Mouse (Mus musculus): Measurements from ENCODE around the gene Prpf19. TPM values are rescaled to one million over a fixed set of nuclear protein-coding genes. Genes with fewer than 3 reads are reported as not detected.

The Prpf19 gene
- 100 to 1,000 TPM; 207 to 211 TPM for total RNA-seq (2021)
- long read RNA-seq, experiment 1, transcript Prpf19-201 (16 exons, 2,134 nt): major isoform, 6 of 13 reads
- long read RNA-seq, experiment 1, partial matches to known transcripts: 6 of 13 reads
- long read RNA-seq, experiment 1, other reads (novel, unspliced or antisense): 1 of 13 reads
- long read RNA-seq, experiment 2, full-length matches to known transcripts: 5 of 12 reads
- long read RNA-seq, experiment 2, partial matches to known transcripts: 7 of 12 reads
- long read RNA-seq, experiment 2, other reads (novel, unspliced or antisense): 0 of 12 reads

DNA sequence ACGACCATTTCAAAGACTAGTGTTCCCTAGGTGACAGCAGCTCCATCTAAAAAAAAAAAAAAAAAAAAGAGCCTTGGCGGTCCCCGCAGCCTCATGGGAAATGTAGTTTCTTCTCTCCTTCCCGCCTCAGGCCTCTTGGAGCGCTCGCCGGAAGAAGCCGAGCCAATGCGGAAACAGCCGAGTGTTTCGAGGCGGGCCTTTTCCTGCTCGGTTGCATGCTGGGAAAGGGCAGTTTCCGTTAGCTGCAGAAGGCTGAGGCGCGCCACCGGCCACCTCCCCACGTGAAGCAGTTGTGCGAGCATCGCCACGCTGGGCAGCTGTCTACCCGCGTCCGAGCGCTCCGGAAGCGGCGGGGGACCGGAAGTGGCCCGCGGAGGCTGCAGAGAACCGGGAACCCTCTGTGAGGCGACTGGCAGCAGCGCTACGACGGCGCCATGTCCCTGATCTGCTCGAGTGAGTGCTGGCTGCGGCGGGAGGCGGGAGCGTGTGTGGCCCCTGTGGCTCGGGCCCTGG lies at the start of gene Prpf19:
Prpf19 (plus strand) TSS at position 216 of the 513 bp plus-strand sequence.
- DNase-seq (ENCODE audit: low spot score in 2 of 2): peak; percentile 99 to 100

DNA sequence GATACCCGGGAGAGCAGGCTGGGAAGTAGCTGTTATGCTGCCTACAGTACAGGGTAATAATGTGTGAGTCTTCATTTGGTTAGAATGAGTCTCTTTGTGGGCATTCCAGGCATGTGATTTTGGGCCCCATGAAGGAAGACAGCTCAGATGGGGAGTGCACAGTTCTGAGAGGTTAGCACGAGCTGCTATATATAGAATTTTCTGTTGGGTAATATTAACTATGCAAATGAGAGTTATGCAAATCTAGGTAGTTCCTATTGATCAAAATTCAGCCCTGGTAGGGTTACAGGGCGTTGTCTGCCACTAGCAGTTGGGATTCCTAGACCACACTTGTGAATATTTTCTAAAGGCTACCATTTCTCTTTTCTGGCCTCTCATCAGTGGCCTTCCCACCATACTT lies 49.6 kb upstream of the Prpf19 start:
- no peak for DNase-seq (ENCODE audit: low spot score in 2 of 2)

DNA sequence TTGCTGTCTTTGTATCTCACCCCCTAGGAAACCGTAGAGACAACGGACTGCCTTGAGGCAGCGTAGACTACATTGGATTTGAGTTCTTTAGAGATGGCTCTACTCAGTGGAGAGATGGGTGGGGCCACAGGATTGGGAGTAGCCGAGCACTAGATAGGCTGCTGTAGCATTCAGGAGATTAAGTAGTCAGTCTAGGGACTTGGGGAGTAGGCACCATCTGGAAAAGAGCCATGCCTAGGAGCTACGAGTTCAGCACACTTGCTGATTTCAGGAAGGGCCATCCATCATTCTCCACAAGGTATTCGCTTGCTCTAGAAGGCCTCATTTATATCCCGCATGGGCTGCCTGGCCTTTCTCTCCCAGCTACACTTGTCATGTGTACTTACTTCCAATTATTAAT lies 48.9 kb upstream of the Prpf19 start:
- DNase-seq (ENCODE audit: low spot score in 2 of 2): no peak

DNA sequence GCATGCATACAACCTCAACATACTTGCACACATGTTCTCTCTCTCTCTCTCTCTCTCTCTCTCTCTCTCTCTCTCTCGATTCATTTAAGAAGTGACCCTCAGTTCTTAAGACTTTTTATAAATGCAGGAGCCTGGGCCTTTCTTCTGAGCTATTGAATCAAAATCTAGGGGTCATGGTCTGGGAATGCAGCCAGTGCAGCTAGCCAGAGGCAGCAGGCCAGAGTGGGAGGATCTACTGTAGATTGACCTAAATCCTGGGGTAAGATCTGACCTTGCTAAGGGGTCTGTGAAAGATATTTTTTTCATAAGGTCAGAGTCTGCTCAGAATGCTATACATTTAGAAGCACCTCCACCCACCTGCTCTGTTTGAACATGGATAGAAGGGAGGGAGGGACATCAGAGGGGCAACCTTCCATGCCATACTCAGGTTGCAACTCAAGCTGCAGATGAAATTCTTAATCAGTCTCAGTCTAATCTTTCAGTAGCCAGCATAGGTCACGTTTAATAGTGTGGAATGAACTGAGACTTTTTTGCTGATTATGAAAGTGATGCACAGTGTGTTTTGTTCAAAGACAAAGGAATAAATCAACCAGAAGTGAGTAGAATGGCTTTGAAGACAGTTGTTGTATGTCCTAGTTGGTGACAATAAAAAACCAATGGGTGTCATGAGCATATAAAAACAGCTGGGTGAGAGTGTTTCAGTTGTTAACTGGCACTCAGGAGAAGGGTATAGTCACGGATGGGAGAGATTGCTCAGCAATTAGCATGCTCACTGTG lies 47.5 kb upstream of the Prpf19 start:
- DNase-seq (ENCODE audit: low spot score in 2 of 2): no peak

DNA sequence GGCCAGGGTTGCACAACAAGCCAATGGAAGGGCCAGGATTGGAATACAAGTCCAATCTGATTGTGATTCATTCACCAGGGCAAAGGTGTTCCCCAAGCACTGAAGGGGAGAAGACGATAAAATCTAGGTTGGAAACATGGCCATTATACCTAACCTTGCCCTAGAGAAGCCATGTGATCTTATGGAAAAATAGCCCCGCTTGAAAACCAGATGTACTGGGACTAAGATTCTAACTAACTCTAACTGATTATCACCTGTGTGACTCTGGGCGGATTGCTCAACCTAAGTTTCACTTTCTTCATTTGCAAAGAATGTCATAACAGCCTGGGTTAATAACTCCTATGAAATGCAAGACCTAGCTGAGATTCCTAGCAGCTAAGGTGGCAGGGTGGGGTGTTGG lies 39.6 kb upstream of the Prpf19 start:
- DNase-seq (ENCODE audit: low spot score in 2 of 2): no peak

DNA sequence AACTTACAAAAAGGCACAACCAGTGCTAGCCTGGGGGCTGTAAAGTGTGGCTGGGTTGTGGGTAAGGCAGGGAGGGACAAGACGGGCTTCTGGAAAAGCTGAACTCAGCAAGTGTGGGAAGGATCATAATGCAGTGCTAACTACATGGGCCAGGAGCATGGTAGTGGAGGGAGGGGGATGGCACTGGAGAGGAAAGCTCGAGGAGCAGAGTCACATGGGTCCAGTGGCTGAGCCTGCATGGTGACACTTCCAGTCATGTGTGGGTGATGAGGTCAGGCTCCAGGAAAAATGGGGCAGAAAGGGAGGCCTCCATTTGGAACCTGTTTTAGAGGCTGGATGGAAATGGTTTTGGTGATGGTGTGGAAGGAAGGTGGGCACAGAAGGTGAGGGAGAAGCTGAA lies 38.5 kb upstream of the Prpf19 start:
- no peak for DNase-seq (ENCODE audit: low spot score in 2 of 2)

DNA sequence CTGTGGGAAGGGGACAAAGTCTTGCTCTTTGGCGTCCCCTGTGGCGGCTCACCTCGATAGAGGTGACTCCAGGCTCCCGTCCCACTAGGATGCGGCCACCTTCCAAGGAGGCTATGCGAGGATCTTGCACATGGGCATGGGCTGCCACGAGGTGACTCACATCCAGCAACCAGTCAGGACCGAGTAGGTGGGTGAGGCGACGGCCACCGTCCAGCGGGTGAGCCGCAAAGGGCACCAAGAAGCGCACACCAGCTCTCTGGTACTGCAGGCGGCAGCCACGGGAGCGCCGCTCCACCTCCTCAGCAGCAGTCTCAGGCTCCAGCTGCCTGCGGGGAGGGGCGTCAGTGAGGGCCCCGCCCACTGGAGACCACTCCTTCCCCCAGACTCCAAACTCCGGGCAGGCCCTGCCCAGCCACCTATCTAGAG lies 34.9 kb upstream of the Prpf19 start:
- DNase-seq (ENCODE audit: low spot score in 2 of 2): no peak

DNA sequence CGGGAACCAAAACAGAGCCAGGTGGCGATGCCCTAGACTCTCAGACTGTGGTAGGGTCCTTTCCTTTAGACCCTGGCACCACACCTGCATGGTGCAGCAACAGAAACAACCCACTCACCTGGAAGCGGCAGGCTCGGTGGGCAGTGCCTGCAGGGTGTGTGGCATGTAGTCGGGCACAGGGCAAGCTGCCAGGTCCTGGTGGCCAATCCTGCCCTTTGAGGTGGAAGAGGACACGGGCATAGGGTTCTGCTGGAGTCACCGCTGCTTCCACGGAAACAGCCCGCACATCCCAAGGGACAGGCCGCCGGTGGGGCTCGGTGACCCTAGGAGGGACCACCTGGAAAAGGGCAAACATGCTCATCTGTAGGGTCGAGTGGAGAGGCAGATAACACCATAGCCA lies 28.7 kb upstream of the Prpf19 start:
- no peak for DNase-seq (ENCODE audit: low spot score in 2 of 2)

DNA sequence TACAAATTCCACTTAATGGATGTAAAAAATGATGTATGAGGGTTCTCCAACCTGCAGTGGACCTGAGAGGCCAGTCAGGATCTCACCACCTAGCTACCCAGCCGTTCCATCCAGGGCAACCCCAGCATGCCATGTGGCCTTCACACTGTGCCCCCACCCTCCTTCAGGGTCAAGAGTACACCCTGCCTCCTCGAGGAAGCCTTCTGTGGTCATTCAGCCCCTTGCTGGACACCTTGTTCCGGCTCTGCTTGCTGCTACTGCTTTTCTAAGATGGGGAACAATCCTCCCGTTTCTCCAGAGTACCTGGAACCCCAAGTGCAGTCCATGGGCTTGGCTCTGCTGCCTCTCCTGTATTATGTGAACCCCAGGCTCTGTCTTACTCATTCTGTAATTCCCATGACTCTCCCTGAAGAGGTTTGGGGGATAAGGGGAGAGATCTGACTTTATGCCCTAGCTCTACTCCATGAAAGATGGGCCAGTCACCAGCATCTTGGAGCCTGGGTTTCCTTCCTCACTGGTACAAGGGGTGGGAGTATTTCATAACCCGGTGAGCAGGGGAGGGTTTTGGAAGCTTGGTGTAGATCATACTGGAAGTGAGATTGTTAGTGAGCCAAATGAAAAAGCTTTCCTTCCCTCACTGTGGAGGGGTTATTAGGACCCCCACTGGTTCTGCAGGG lies 26.9 kb upstream of the Prpf19 start:
- peak in 1 of 2 experiments; percentile 29 for DNase-seq (ENCODE audit: low spot score in 2 of 2)

DNA sequence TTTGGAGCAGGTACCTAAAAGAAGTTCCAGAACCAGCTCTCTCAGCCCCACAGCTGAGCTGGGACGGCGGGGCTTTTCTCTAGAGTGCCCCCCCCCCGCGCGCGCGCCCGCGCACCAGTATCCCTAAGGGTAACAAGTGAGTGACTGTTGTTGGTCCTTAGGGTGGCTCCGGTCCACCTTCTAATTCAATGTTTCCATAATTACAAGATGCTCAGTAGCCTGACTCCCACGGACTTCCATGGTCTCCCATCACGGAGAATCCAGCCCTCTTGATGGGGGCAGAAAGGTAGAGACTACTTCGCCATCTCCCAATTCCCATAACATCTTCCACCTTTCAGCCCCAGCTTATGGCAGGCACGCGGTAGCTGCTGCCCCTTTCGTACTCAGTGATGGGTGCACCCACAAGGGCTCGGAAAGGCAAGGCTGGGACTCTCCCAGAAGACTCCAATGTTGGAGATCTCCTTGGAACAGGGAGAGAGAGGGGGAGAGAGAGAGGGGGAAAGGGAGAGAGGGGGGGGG lies 26.3 kb upstream of the Prpf19 start:
- DNase-seq (ENCODE audit: low spot score in 2 of 2): peak in 1 of 2 experiments; percentile 38

DNA sequence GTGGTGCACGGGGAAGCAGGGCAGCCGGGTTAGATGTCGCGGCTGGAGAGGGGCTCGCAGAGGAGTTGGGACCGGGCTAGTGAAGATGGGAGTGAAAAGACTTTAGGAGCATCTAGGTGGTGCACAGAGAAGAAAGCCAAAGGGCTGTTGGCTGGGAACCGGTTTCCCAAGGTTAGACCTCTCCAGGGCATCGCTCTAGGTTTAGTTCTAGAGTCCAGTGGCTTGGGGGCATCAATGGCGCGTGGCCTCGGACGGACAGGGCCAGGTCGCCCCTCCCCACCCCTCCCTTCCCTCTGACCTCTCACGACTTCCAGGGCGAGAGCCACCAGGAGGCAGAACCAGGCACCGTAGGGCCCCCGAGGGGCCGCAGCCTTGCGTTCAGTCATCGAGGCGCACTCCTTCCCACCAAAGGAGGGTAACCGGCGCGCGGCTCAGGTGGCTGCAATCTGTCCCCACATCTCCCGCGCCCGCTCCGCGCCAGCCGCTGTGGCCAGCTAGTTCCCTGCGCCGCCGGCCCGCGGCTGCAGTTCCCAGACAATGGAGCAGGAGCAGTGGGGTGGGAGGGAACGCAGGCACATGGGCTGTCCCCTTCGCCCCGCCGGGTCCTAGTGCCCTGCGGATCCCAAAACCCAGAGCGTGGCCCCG lies 25.7 kb upstream of the Prpf19 start:
- DNase-seq (ENCODE audit: low spot score in 2 of 2): peak; percentile 89 to 93

DNA sequence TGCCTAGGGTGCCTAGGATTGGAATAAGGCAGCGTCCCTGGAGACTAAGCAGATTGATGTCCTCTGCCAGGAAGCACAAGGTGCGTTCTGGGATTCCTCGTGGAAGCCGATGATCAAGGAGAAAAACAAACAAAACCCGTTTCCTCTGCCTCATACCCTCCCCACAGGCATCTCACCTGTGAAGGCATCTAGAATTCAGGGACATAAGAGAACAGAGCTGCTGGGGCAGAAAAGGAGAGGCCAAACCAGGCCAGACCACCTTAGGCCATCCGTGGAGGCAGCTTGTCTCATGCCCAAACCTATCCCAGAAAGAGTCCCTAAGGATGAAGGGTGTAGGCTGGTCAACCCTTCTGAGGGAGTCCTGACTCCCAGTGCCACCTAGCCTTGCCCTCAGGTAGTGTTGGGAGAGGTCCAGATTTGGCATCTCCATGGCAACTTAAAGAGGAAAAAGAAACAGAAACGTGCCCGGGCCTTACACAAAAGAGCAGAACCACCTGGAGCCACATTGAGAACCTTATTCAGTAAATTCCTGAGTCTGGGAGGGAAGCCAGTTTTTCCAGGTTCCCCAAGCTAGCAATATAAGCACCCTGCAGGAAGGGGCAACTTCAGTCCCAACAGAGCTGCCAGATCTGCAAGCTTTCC lies 25.0 kb upstream of the Prpf19 start, which contains the start of gene Tmem132a:
Tmem132a (minus strand) TSS at position 55 of the 642 bp plus-strand sequence.
- no peak for DNase-seq (ENCODE audit: low spot score in 2 of 2)

DNA sequence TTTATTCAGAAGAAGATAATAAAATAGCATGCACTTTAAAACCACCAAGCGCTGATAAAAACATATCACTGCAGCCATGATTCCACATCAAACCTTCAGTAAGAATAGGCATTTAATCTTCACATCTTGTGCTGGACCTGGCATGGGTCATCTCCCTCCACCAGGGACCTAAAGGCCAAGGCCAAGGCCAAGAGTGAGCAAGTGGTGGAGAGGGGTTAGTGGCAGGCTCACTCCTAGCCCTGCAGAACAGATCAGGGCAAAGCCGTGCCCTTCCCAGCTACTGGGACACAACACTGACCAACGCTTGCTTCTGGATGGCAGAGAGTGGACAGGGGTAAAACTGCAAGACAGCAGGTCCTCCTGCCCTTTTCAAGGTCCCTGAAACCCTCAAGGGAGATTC lies 24.4 kb upstream of the Prpf19 start:
- no peak for DNase-seq (ENCODE audit: low spot score in 2 of 2)

DNA sequence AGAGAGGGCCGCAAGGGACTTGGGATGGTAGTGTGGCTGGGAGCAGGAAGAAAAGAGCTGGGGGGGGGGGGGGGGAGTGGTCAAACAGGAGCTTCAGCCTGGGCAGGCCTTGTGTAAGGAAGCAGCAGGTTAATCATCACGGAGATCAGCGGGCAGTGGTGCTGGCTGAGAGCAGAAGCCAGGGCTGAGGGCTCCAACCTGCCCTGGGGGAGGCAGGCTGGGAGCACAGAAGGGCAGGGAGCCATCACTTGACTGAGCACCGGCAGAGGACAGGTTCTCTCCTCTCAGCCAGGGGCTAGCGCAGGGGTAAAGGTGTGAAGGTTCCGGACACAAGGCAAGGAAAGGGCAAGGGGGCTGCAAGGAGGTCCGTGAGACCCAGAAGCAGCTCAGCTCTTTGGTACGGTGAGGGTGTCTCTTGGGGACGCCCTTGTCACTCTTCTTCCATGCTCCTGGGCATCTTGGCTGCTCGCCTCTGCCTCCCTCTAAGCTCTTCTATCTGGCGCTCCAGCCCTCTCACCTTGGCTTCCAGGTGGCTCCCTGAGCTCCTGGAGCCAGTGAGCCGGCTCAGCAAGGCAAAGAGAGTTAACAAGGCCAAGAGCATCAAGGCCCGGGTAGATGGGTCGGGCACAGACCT lies 23.6 kb upstream of the Prpf19 start:
- DNase-seq (ENCODE audit: low spot score in 2 of 2): no peak

DNA sequence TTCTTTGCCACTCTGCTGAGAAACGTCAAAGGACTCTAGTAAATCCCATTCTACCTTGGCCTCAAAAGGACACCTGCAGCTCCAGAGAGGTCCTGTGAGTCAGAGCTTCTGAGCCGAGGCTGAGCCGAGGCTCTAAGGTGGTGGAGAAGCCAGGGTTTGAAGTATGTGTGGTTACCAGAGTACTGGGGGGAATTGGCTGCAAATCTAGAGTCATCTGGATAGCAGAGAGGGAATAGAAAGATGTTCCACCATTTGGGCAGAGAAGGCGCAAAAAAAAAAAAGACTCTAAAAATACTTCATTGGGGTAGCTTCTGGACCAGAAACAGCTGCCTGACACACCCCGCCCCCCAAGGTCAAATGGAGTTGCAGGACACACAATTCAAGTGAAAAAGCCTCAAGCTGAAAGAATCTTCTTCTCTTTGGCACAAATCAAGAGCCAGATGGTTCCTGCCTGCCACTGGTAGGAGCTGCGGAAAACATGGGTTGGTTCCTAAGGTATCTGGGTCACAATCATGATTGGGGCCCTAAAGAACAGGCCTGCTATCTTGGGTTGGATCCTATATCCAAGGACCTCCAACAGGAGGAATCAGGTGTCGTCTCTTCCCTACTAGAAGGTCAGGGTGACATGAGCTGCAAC lies 16.7 kb upstream of the Prpf19 start:
- DNase-seq (ENCODE audit: low spot score in 2 of 2): peak in 1 of 2 experiments; percentile 46

DNA sequence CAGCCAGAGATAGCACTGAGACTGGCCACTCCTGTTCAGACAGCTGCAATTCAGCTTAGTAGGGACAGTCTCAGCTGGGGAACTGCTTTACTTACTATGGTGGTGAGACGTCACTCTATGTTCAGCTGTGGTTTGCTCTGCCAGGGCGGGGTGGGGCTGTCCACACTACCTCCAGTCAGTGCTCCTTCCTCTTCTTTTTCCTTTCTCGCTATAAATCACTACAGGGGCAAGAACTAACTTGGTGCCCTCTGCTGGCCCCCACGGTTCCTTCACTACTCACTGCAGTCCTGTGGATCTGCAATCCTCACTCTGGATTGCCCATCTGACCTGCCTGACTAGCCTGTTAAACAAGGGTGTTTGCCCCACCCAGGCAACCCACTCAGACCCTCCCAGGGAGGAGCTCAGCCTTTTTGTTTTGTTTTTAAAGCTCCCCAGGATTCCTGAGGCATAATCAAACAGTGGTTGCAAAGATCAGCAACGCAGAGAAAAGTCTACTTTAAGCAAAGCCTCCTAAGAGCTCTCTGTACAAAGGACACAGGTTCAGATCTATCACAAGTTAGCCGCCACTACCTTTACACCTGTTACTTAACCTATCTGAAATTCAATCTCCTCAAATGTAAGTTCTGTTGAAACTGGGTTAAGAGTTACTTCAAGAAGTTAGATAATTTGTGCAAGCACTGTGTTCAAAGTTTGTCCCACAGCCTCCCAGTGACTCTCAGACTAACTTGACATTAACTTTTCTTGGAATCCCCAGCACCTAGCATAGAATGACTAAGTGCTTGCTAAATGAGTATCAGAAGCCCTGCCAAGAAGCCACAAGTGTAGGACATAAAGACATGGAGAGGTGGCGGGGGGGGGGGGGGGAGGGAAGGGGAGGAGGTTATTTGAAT lies 14.7 kb upstream of the Prpf19 start:
- peak in 1 of 2 experiments; percentile 35 for DNase-seq (ENCODE audit: low spot score in 2 of 2)

DNA sequence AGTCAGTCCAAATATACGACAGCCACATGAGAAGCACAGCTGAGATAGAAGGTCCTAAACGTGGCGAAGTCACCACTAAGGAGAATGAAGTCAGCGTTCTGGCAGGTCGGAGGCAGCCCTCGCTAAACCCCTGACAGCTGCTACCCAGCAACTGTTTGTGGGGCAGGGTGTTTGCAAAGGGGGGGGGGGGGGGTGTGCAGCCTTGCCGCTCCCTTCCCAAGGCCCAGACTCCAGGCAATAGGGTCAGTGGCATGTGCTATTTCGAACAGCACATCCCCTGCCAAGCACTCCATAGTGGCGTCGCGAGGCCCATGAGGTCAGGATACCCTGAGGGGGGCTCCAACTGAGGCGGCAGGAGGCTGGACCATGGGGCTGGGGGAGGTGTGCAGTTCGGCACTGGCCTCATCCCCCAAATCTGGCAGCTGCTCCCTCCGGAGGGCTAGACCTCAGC lies 14.0 kb upstream of the Prpf19 start:
- no peak for DNase-seq (ENCODE audit: low spot score in 2 of 2)

DNA sequence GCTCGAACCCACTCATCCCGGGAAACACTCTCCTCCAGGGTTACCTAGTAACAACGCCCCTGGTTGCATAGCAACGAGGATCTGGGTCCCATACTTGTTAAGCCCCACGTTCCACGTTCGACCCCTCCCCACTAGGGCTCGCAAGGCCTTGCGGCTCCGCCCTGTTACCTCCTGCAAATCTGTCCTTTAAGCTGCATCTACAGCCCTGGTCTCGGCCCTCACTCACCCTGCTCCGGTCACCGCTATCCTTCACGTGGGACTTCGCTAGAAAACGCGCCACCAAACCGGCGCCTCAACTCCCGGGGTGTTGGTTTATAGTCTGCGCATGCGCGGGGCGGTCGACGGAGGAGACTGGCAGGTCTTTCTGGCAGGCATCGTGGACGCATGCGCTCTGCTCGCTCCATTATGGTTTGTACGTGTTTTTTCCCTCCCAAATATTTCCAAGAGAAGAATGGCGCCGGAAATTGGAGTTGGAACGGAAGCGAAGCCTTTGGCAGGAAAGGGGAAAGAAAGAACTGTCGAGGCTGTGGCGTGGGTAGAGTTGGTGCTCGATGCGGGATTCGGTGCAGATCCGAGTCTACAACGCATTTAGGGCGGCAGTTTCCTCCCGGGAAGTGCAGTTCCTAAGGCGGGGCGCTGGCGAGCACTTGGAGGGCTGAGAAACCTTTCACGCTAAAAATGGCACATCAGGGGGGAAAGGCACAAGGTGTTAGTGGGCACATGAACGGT lies 13.4 kb upstream of the Prpf19 start, which contains the start of gene Tmem109:
Tmem109 (minus strand) TSS at position 576 of the 729 bp plus-strand sequence.
- peak; percentile 92 to 95 for DNase-seq (ENCODE audit: low spot score in 2 of 2)

Measured in left cerebral cortex, adult 18-20 months (tissue).